Mouse (Mus musculus): ENCODE measurements around the gene Flt1. TPM values are rescaled to one million over a fixed set of nuclear protein-coding genes. Genes with fewer than 3 reads are reported as not detected.

Flt1 gene
- total RNA-seq, 2 experiments from 2014 or later: 42.8 to 92.8 TPM

- DNase-seq: no peak
Observed at GRCm38 (mm10) chr5:147551879-147552627, 173.8 kb downstream of the Flt1 start.

- DNase-seq: no peak
Observed at GRCm38 (mm10) chr5:147549016-147549755, 176.6 kb downstream of the Flt1 start.

- DNase-seq: peak in 1 of 2 experiments; percentile 22
Observed at GRCm38 (mm10) chr5:147545731-147546241, 180.0 kb downstream of the Flt1 start.

GRCm38 (mm10) chr5:147542291-147542690, 183.5 kb downstream of the Flt1 start:
- DNase-seq: no peak

GRCm38 (mm10) chr5:147539815-147540214, 186.0 kb downstream of the Flt1 start:
- no peak for DNase-seq

- DNase-seq: no peak
Observed at GRCm38 (mm10) chr5:147539409-147539808, 186.4 kb downstream of the Flt1 start.

GRCm38 (mm10) chr5:147532031-147532430, 193.8 kb downstream of the Flt1 start:
- no peak for DNase-seq

GRCm38 (mm10) chr5:147527788-147528187, 198.0 kb downstream of the Flt1 start:
- no peak for DNase-seq

GRCm38 (mm10) chr5:147527006-147527405, 198.8 kb downstream of the Flt1 start:
- no peak for DNase-seq

Other genes with a start within 250 kb of the Flt1 start
- gene Pomp, start 134.4 kb upstream of the Flt1 start, total RNA-seq (2021): 100 to 1,000 TPM; 212 to 227 TPM
- 10 to 100 TPM; 13.9 to 18.6 TPM for gene Slc46a3, start 168.8 kb upstream of the Flt1 start, total RNA-seq (2021)
- 1 to 10 TPM; 1.1 to 4.2 TPM for gene Mtus2, start 231.3 kb upstream of the Flt1 start, total RNA-seq (2021)